Mouse (Mus musculus) stomach, postnatal 0 days (tissue): ENCODE measurements around the gene Ift20. TPM values are rescaled to one million over a fixed set of nuclear protein-coding genes. Genes with fewer than 3 reads are reported as not detected.

Source experiments
- ATAC-seq: fragments of 200-750 bp; cut with Nextera tagmentation; 2 replicates; pipeline ENCODE4 v1.8.0; 2017; ENCODE audit not compliant: low FRiP score, low TSS enrichment
- DNase-seq: peaks from one replicate; pipeline ENCODE4 v3.0.0-alpha.2; 2016; ENCODE audit warnings: low spot score
- H3K27ac ChIP-seq: fragments of 300-500 bp; sonication (generic); replicated peaks from 2 replicates; pipeline ENCODE4 v1.5.1; 2014; ENCODE audit warnings: mild to moderate bottlenecking, control low read depth
- H3K27me3 ChIP-seq: fragments of 300-500 bp; sonication (generic); 2 replicates; pipeline ENCODE4 v1.6.1; 2014; ENCODE audit warnings: low read length; ENCODE audit not compliant: control insufficient read depth, insufficient read depth
- H3K36me3 ChIP-seq: fragments of 300-500 bp; sonication (generic); 2 replicates; pipeline ENCODE4 v1.6.1; 2014; ENCODE audit warnings: low read length, mixed read lengths; ENCODE audit not compliant: control insufficient read depth, insufficient read depth
- H3K4me1 ChIP-seq: fragments of 300-500 bp; sonication (generic); replicated peaks from 2 replicates; pipeline ENCODE4 v1.6.1; 2014; ENCODE audit warnings: antibody characterized with exemption; ENCODE audit not compliant: control insufficient read depth, insufficient read depth
- H3K4me2 ChIP-seq: fragments of 300-500 bp; sonication (generic); replicated peaks from 2 replicates; pipeline ENCODE4 v1.6.1; 2014; ENCODE audit warnings: low read depth, mild to moderate bottlenecking, control low read depth, moderate library complexity
- H3K4me3 ChIP-seq: fragments of 300-500 bp; sonication (generic); 2 replicates; pipeline ENCODE4 v1.5.1; 2014; ENCODE audit warnings: low read depth, low read length, control low read depth
- H3K9ac ChIP-seq: fragments of 300-500 bp; sonication (generic); 2 replicates; pipeline ENCODE4 v1.6.1; 2014; ENCODE audit warnings: mild to moderate bottlenecking, low read length, control low read depth, mixed read lengths
- H3K9me3 ChIP-seq: fragments of 300-500 bp; sonication (generic); 2 replicates; pipeline ENCODE4 v1.6.1; 2016; ENCODE audit warnings: low read length; ENCODE audit not compliant: control insufficient read depth
- CTCF ChIP-seq: IDR thresholded peaks from 2 replicates; pipeline ENCODE4 v1.5.1; 2016; ENCODE audit warnings: antibody characterized with exemption, low read depth, mild to moderate bottlenecking, moderate library complexity
- EP300 ChIP-seq: optimal IDR thresholded peaks from 2 replicates; pipeline ENCODE3; 2016; ENCODE audit warnings: antibody characterized with exemption
- WGBS: fragments of 180-500 bp; shearing (Covaris S2); extraction: QIAGEN DNeasy Blood & Tissue Kit; methylation state at CpG from one replicate; pipeline ENCODE4 v1.1.7; 2014; 5-methylcytosine and 5-hydroxymethylcytosine counted together
- polyA plus RNA-seq: library from polyadenylated mRNA; unstranded; fragments of >200 nt; fragmentation: Nextera tagmentation; extraction: Ambion mirVana; gene quantifications from 2 replicates; pipeline ENCODE4 v1.2.1, GENCODE M21; 2015

Ift20 gene
- polyA plus RNA-seq, 1 experiment from 2014 or later = 168 TPM

DNA sequence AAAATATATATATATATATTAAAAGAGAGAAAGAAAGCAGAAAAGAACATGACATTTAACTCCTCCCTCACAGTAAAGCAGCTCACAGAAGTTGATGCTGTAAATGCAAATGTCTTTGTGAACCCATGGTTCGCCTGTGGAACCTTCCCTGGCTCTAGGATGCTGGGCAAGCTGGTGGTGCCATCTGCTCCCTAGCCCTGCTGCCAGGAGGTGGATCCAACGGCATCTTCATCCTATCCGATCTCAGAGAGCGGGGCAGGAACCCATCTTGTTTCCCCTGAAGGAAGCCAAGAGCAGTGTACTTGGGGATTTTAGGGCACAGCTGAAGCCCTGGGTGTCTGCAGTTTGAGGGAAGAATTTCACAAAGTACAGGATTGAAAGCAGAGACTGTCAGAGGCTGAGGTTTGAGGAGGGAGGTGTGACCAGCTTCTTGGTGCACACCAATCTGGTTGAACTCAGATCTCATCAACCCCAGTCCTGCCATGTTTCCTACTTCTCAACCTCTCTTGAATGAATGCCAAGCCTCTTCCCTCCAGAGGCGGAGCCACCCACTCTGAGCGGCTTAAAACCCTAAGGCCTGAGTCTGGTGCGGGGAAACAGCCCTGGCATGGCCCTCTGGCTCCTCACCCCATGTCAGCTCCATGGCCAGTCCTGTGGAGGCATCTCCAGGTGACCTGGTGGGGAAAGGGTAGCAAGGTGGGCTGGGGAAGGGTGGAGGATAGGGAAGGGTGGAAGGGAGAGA, 33.1 kb upstream of the Ift20 start, which contains the start of gene Sebox:
Gene Sebox (plus strand): TSS at position 539 of the 742 bp plus-strand sequence.
- no peak within 1 kb of the TSS for H3K4me3 ChIP-seq
- H3K4me1 ChIP-seq = no peaks in the 10 kb centered on the region
- 60% methylated on average over 7 of the region's 7 CpGs for WGBS
- TF ChIP-seq CTCF (no peak), EP300 (no peak)
- H3K27me3 ChIP-seq = no peaks in the 10 kb centered on the region
- H3K27ac ChIP-seq = no peak within 1 kb of the TSS
- H3K9ac ChIP-seq = no peak within 1 kb of the TSS
- DNase-seq (no peak), ATAC-seq (no peak)
- no peaks in the 10 kb centered on the region for H3K9me3 ChIP-seq
- peaks cover 8% of the 10 kb centered on the region; the same call in 1 of the 2 replicates for H3K36me3 ChIP-seq
- H3K4me2 ChIP-seq = no peak within 1 kb of the TSS

DNA sequence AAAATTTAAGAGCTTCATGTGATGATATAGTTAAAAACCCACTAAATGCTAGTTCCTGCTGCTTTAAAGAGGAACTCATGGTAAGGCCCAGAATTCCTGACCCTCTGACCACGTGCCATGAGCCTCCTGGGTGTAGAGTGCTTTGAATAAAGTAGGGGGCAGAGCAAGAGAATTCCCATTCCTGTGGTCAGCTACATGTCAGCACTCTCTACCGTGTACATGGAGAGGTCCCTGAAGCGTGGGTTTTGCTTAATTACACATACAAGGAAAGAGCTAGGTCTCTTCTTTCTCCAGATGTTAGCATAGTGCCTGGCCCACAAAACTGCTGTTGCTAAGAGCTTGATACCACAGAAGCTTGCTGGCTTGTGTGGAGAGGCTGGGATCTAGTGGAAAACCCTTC, 30.7 kb upstream of the Ift20 start:
- Histone ChIP-seq H3K4me1 (no peaks in the 10 kb centered on the region), H3K9me3 (no peaks in the 10 kb centered on the region)

DNA sequence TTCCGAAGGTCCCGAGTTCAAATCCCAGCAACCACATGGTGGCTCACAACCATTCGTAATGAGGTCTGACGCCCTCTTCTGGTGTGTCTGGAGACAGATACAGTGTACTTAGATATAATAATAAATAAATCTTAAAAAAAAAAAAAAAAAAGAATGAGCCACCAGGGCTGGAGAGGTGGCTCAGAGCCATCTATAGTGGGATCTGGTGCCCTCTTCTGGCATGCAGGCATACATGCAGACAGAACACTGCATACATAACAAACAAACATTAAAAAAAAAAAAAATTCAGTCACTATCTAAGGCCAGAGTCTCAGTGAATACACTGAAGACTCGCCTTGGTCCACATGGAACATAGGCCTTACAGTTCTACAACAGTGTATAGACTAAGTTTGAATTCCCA, 27.0 kb upstream of the Ift20 start:
- TF ChIP-seq EP300 (no peak), CTCF (peak; percentile 63)
- no peaks in the 10 kb centered on the region for H3K9me3 ChIP-seq
- ATAC-seq = no peak
- peaks cover 4% of the 10 kb centered on the region for H3K4me1 ChIP-seq
- H3K27me3 ChIP-seq = no peaks in the 10 kb centered on the region
- peaks cover 13% of the 10 kb centered on the region; the same call in 1 of the 2 replicates for H3K36me3 ChIP-seq
- H3K27ac ChIP-seq = no peak overlapping the region
- no peak overlapping the region for H3K9ac ChIP-seq
- H3K4me3 ChIP-seq = no peak overlapping the region
- DNase-seq = no peak
- no peak overlapping the region for H3K4me2 ChIP-seq
- 77% methylated on average over 5 of the region's 5 CpGs for WGBS

More for the DNA sequence above, 30.7 kb upstream of the Ift20 start:
- Histone ChIP-seq H3K4me3 (no peak overlapping the region), H3K27ac (no peak overlapping the region), H3K4me2 (no peak overlapping the region), H3K9ac (no peak overlapping the region), H3K36me3 (peaks cover 13% of the 10 kb centered on the region; the same call in 1 of the 2 replicates), H3K27me3 (no peaks in the 10 kb centered on the region)
- ATAC-seq (no peak), DNase-seq (no peak)
- 83% methylated on average over 3 of the region's 3 CpGs for WGBS
- TF ChIP-seq CTCF (no peak), EP300 (no peak)

DNA sequence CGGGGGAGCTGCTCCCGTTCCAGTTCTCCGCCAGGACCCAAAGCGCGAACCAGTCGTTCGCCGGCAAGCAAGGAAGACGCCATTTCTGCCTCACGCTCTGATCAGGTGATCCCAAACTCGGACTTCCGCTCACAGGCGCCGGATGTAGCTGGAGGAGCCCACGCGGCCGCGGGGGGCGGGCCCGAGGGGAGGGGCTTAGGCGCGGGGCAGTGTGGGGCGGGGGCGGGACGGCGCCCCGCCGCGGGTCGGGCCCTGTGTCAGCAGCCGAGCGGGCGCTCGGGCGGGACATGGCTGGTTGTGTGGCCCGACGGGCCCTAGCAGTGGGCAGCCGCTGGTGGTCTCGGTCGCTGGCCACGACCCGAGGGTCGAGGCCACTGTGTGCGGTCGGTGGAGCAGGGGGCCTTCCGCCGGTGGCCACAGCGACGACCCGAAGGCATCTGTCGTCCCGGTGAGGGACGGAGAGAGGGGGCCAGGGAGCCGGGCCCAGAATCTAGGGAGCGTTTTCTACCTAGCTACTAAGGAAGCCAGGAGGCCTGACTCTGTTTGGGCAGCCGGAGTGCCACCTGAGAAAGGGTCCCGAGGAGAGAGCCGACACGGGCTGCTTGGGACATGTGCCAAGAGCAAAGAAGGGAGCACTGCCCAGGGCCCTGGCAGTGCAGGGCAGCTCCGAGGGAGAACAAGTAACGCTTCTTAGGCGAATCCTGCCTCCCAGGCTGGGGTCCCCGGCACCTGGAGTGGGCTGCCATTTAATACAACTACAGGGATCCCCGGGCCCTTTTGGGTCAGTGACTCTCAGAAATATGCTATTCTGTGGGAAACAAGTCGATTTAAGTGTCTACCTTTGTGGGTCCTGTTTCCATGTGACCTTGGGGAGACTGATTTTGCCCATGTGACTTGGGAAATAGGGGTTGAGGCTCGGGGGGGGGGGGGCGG, 23.9 kb upstream of the Ift20 start, which contains the start of the genes Tmem199 and Poldip2:
Gene Tmem199 (minus strand): TSS at position 148 of the 933 bp plus-strand sequence.
Gene Poldip2 (plus strand): TSS at position 169 of the 933 bp plus-strand sequence.
- 1% methylated on average over 64 of the region's 67 CpGs for WGBS

DNA sequence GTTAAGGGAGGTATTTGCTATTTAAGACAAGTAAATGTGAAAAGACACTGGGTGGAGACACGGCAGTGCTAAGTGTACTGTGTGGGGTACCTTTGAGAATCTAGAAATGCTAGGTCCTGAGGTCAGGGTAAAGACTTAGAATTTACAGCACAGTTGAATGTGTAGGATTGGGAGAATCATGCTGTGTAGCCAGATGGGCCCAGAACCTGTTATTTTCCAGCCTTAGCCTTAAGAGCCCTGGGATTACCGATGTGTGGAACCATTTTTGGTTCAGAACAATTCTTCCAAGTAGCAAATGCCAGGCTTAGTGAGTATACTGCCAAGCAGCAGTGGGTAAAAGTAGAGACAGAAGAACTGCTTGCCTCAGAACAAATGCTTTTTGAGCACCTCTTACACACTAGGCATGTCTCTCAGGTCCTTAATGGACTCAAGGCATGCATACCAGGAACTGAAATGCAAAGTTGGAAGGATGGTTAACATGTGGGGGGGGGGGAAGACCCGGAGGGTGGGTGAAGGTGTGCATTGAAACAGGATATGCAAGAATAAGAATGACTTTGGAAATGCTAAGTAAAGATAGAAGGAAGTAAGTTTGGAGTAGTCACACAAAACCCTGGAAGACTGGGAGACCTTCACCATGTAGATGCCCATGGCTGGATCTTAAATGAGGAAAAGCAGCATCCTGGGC, 22.9 kb upstream of the Ift20 start:
- H3K27ac ChIP-seq = no peak overlapping the region
- H3K4me2 ChIP-seq = peak overlapping the region; percentile 92
- H3K27me3 ChIP-seq = no peaks in the 10 kb centered on the region
- no peak for DNase-seq
- H3K9ac ChIP-seq = peak overlapping the region; percentile 88
- peaks cover 13% of the 10 kb centered on the region; the same call in 1 of the 2 replicates for H3K36me3 ChIP-seq
- 67% methylated on average over 3 of the region's 3 CpGs for WGBS
- H3K4me1 ChIP-seq = peaks cover 4% of the 10 kb centered on the region
- peak overlapping the region; percentile 80 for H3K4me3 ChIP-seq
- no peaks in the 10 kb centered on the region for H3K9me3 ChIP-seq
- no peak for ATAC-seq
- TF ChIP-seq EP300 = no peak
- no peak for TF ChIP-seq CTCF

More for the DNA sequence above, 23.9 kb upstream of the Ift20 start, which contains the start of the genes Tmem199 and Poldip2:
- H3K4me1 ChIP-seq = peaks cover 4% of the 10 kb centered on the region
- DNase-seq = peak; percentile 95
- peaks cover 18% of the 10 kb centered on the region; the same call in 1 of the 2 replicates for H3K36me3 ChIP-seq
- peak within 1 kb of the TSS; percentile 70 for H3K27ac ChIP-seq
- no peaks in the 10 kb centered on the region for H3K9me3 ChIP-seq
- H3K4me3 ChIP-seq = peak within 1 kb of the TSS; percentile 80
- ATAC-seq = peak; percentile 97
- TF ChIP-seq CTCF = no peak
- no peak for TF ChIP-seq EP300
- H3K4me2 ChIP-seq = peak within 1 kb of the TSS; percentile 92
- H3K27me3 ChIP-seq = no peaks in the 10 kb centered on the region
- H3K9ac ChIP-seq = peak within 1 kb of the TSS; percentile 88
